Mouse (Mus musculus) G1E (cell line): ENCODE results near the gene Slc1a5. TPM values are rescaled to one million over a fixed set of nuclear protein-coding genes. Genes with fewer than 3 reads are reported as not detected.

ENCODE experiments used
- ATAC-seq: 2 replicates; pipeline ENCODE4 v1.8.0; 2016; ENCODE audit warnings: mild to moderate bottlenecking; ENCODE audit not compliant: insufficient number of reproducible peaks, poor library complexity, low FRiP score, severe bottlenecking; ENCODE audit errors: extremely low read depth
- DNase-seq: peaks from one replicate; pipeline ENCODE4 v3.0.0; 2012; ENCODE audit warnings: low spot score
- H3K27me3 ChIP-seq: 2 replicates; pipeline ENCODE4 v1.6.1; 2012; ENCODE audit warnings: mild to moderate bottlenecking, low read length, inconsistent platforms; ENCODE audit not compliant: insufficient read depth
- H3K36me3 ChIP-seq: replicated peaks from 2 replicates; pipeline ENCODE3; 2012; ENCODE audit warnings: mild to moderate bottlenecking, inconsistent platforms
- H3K4me1 ChIP-seq: 2 replicates; pipeline ENCODE4 v1.6.1; 2012; ENCODE audit warnings: low read depth, low read length, inconsistent platforms, mixed read lengths; ENCODE audit not compliant: insufficient read depth
- H3K4me3 ChIP-seq: 2 replicates; pipeline ENCODE4 v1.5.1; 2012; ENCODE audit warnings: low read depth, mild to moderate bottlenecking, inconsistent platforms, low read length, moderate library complexity, mixed read lengths
- H3K9me3 ChIP-seq: replicated peaks from 2 replicates; pipeline ENCODE4 v1.6.1; 2012; ENCODE audit warnings: inconsistent platforms
- CTCF ChIP-seq: IDR thresholded peaks from 2 replicates; pipeline ENCODE4 v1.5.1; 2012; ENCODE audit warnings: low read depth, low read length, inconsistent platforms, mixed read lengths
- GATA1 ChIP-seq: IDR thresholded peaks from 2 replicates; pipeline ENCODE4 v1.6.1; 2012; ENCODE audit warnings: borderline replicate concordance, low read length, inconsistent platforms, mixed read lengths
- GATA2 ChIP-seq: IDR thresholded peaks from 2 replicates; pipeline ENCODE4 v1.6.1; 2012; ENCODE audit warnings: low read depth, low read length, inconsistent platforms, borderline replicate concordance
- POLR2AphosphoS5 ChIP-seq: IDR thresholded peaks from 2 replicates; pipeline ENCODE4 v1.6.1; 2012; ENCODE audit warnings: low read depth, low read length, inconsistent platforms; ENCODE audit not compliant: insufficient replicate concordance
- TAL1 ChIP-seq: conservative IDR thresholded peaks from 2 replicates; pipeline ENCODE4 v1.6.1; 2012; ENCODE audit warnings: low read depth, low read length, inconsistent platforms, mixed read lengths
- polyA plus RNA-seq: library from polyadenylated mRNA; stranded (reverse); fragments of >175 nt; gene quantifications from 2 replicates; pipeline ENCODE4 v1.2.3, GENCODE M21; 2012
- total RNA-seq, 2 experiments: library from RNA; stranded (forward) in 1 of 2; stranded (reverse) in 1 of 2; fragments of 200-1000 nt in 1 of 2; fragments of >200 nt in 1 of 2; fragmentation: Nextera tagmentation in 1 of 2; gene quantifications; 2 replicates each; pipeline ENCODE4 v1.2.3; 2014 to 2017

The Slc1a5 gene
- total and polyA plus RNA-seq, 3 experiments: 7.1 to 61.2 (median 14.7) TPM

- Histone ChIP-seq H3K9me3 (no peaks in the 10 kb centered on the region), H3K4me3 (no peak overlapping the region)
These were observed 35.0 kb upstream of the Slc1a5 start for GRCm38 (mm10) chr7:16746093-16746492.

DNA sequence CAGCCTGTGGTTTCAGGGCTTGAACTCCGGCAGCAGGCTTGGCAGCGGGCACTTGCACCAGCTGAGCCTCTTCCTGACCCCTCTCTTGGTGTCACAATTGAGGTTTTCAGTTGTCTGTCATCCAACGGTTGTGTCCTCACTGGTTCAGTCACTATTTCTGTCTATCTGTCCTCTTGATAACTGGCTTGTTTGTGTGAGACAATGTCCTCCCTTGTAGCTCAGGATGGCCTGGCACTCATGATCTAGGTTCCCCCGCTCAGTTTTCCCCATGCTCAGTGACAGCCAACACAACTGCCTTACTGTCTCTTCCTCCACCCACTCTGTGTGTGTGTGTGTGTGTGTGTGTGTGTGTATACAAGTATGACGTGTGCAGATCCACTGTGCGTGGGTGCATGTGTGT, 33.5 kb upstream of the Slc1a5 start:
- Histone ChIP-seq H3K27me3 (no peaks in the 10 kb centered on the region), H3K4me1 (peaks cover 20% of the 10 kb centered on the region), H3K9me3 (no peaks in the 10 kb centered on the region), H3K36me3 (peaks cover 74% of the 10 kb centered on the region), H3K4me3 (no peak overlapping the region)
- ATAC-seq: no peak
- TF ChIP-seq GATA1 (no peak), POLR2AphosphoS5 (no peak), GATA2 (no peak), CTCF (no peak), TAL1 (no peak)
- no peak for DNase-seq

More at GRCm38 (mm10) chr7:16746093-16746492, 35.0 kb upstream of the Slc1a5 start:
- ATAC-seq (no peak; the same call in 1 of the 2 replicates), DNase-seq (no peak)
- Histone ChIP-seq H3K36me3 (peaks cover 89% of the 10 kb centered on the region), H3K27me3 (no peaks in the 10 kb centered on the region), H3K4me1 (peaks cover 14% of the 10 kb centered on the region)
- TF ChIP-seq CTCF: peak; percentile 73
- TF ChIP-seq POLR2AphosphoS5: no peak

DNA sequence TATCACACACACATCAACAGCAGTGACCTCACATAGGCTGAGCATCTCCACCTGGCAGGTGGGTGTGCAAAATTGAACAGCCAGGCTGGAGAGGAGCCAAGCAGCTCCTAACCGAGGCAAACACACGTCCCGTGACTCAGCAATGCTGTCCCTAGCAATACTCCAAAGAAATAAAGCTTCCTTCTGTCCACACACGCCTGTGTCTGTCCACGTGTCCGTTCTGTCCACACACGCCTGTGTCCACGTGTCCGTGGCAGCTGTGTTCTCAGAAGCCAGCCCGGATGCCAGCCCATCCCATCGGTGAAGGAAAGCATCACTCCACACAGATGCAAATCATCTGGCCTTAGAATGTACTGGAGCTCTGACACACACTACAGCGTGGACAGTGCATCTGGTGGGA, 29.1 kb upstream of the Slc1a5 start:
- DNase-seq (no peak), ATAC-seq (no peak; the same call in 1 of the 2 replicates)
- TF ChIP-seq CTCF (no peak), GATA2 (no peak), POLR2AphosphoS5 (no peak), GATA1 (no peak), TAL1 (no peak)
- H3K4me3 ChIP-seq: peak overlapping the region; percentile 39; the same call in 1 of the 2 replicates
- H3K9me3 ChIP-seq: peaks cover 3% of the 10 kb centered on the region; the same call in 1 of the 2 replicates
- no peaks in the 10 kb centered on the region; the same call in none of the 2 replicates for H3K27me3 ChIP-seq
- H3K4me1 ChIP-seq: peaks cover 15% of the 10 kb centered on the region
- peaks cover 32% of the 10 kb centered on the region for H3K36me3 ChIP-seq

DNA sequence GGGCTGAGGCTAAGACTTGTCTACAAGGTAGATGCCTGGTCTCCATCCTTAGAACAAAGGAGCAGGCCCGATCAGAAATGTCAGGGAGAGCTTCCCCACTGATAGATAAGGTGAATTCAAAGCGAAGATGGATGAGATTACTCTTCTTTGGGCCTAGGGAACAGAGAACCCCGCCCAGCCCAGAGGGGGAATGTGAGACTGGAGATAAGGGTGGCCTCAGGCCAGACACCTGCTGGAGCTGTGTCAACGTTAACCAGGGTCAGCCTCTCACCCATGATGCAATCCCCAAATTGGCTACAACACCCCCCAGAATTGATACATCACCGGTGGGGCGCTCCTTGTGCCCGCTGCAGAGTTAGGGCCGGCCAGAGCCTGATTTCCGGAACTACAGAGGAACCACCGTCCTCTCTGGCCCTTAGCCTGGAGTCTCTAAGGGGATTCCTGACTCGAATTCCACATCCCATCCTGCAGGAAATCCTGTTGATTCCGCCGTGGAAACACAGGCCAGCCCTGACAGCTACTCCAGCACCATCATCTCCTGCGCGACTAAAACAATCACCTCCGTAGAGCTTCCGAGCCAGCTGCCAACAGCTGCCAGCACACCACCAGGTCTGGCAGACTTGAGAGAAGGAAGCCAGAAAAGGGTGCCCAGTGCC, 25.6 kb upstream of the Slc1a5 start:
- H3K9me3 ChIP-seq: peaks cover 3% of the 10 kb centered on the region; the same call in 1 of the 2 replicates
- H3K36me3 ChIP-seq: peaks cover 2% of the 10 kb centered on the region
- H3K4me3 ChIP-seq: no peak overlapping the region
- H3K4me1 ChIP-seq: peaks cover 19% of the 10 kb centered on the region
- no peak for DNase-seq
- peaks cover 3% of the 10 kb centered on the region for H3K27me3 ChIP-seq
- no peak for ATAC-seq
- TF ChIP-seq TAL1 (no peak), POLR2AphosphoS5 (no peak)

GRCm38 (mm10) chr7:16758872-16759574, 22.1 kb upstream of the Slc1a5 start:
- ATAC-seq (no peak), DNase-seq (no peak)
- Histone ChIP-seq H3K27me3 (peaks cover 15% of the 10 kb centered on the region), H3K36me3 (no peaks in the 10 kb centered on the region), H3K4me3 (no peak overlapping the region), H3K4me1 (peaks cover 10% of the 10 kb centered on the region; the same call in 1 of the 2 replicates), H3K9me3 (peaks cover 3% of the 10 kb centered on the region; the same call in 1 of the 2 replicates)
- TF ChIP-seq GATA2 (no peak), GATA1 (no peak), TAL1 (no peak), POLR2AphosphoS5 (no peak), CTCF (no peak)

DNA sequence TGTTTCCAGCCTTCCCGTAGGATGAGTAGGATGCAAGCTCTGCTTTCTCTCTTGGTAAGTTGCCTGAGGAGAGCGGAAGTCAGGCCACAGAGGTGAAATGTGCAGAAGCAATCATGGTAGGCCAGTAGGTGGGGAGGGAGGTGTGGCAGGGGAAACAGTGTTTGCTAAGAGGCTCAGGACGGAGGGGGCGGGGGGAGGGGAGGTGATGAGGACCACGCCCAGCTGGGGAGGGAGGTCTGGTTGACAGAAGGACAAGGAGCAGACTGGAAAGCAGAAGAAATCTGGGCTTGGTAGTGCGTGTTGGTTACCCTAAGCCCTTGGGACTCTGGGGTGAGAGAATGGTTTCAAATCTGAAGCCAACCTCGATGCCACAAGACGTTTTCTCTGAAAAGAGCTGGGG, 20.8 kb upstream of the Slc1a5 start:
- ATAC-seq (no peak), DNase-seq (no peak)
- Histone ChIP-seq H3K9me3 (peaks cover 3% of the 10 kb centered on the region; the same call in 1 of the 2 replicates), H3K4me1 (peaks cover 7% of the 10 kb centered on the region; the same call in 1 of the 2 replicates), H3K4me3 (no peak overlapping the region), H3K27me3 (peaks cover 15% of the 10 kb centered on the region), H3K36me3 (no peaks in the 10 kb centered on the region)
- TF ChIP-seq POLR2AphosphoS5 (no peak), TAL1 (no peak), GATA2 (no peak), CTCF (no peak)

GRCm38 (mm10) chr7:16761005-16761481, 20.1 kb upstream of the Slc1a5 start:
- Histone ChIP-seq H3K27me3 (peaks cover 15% of the 10 kb centered on the region), H3K9me3 (peaks cover 3% of the 10 kb centered on the region; the same call in 1 of the 2 replicates), H3K36me3 (no peaks in the 10 kb centered on the region), H3K4me1 (peaks cover 4% of the 10 kb centered on the region; the same call in 1 of the 2 replicates), H3K4me3 (no peak overlapping the region)
- no peak for TF ChIP-seq CTCF
- no peak for TF ChIP-seq GATA2
- TF ChIP-seq GATA1: no peak
- no peak for TF ChIP-seq TAL1
- TF ChIP-seq POLR2AphosphoS5: no peak
- DNase-seq: no peak
- no peak for ATAC-seq
